Comparison of ENCODE assay signal across 9 mouse cellular contexts in genomic region chr10:53324663-53325062, GRCm38 (mm10). TPM values are rescaled to one million over a fixed set of nuclear protein-coding genes. Genes with fewer than 3 reads are reported as not detected.
A peak's percentile ranks its signal among the peaks of the same experiment; 100 is the strongest.
DNase-seq lines count a peak whose midpoint lies in the region.
"Had no signal": no experiment of that assay in that cellular context is flagged by ENCODE, and none has a peak within 500 bp of the region (broad histone marks: within the 10 kb centered on the region; RNA-seq: fewer than 3 reads in every experiment).

No protein-coding gene starts in this region.

- DNase-seq in gastrocnemius, adult 18-20 months (ENCODE audit: low spot score), result peak; percentile 39
- DNase-seq in gastrocnemius, postnatal 25 days, result no peak
- DNase-seq in heart, adult 8-10 months (ENCODE audit: low spot score), result peak; percentile 88
- DNase-seq in kidney, postnatal 10 days, result peak; percentile 71
- peak; percentile 51 for DNase-seq in lung, postnatal 25 days (ENCODE audit: low spot score)
- no peak for DNase-seq in layer of hippocampus, adult 18-20 months (ENCODE audit: low spot score in 2 of 2)
- no peak for DNase-seq in yolk sac, embryonic 10.5 days (ENCODE audit: low spot score)
- DNase-seq in adrenal gland, adult 8-10 months, result no peak
- DNase-seq: cerebellum, adult 8-10 months had no signal

RNA-seq across cellular contexts. Expression of gene Pln, which starts 12.8 kb away (rescaled TPM):
- 10 to 100 TPM in 1 of 2 experiments, 1 to 10 TPM in 1; 8.1 to 69.3 TPM for total RNA-seq in gastrocnemius, adult 18-20 months (2021)
- total RNA-seq in gastrocnemius, postnatal 25 days (2021), result 1 to 10 TPM; 1.1 to 1.6 TPM
- total RNA-seq in heart, adult 8-10 months (2022), result 1,000 to 10,000 TPM; 7,188 to 8,681 (median 7,674) TPM
- total RNA-seq in layer of hippocampus, adult 18-20 months (2021), result under 1 TPM; 0.71 to 0.97 TPM
- under 1 TPM; 0.35 to 0.46 (median 0.41) TPM for total RNA-seq in adrenal gland, adult 8-10 months (2022)

RNA-seq across cellular contexts. Expression of gene Cep85l, which starts 55.1 kb away (rescaled TPM):
- total RNA-seq in gastrocnemius, adult 18-20 months (2021), result 10 to 100 TPM; 30.7 to 44.0 TPM
- 10 to 100 TPM; 30.7 to 85.6 TPM for total RNA-seq in gastrocnemius, postnatal 25 days (2021)
- 10 to 100 TPM; 13.1 to 16.0 (median 14.3) TPM for total RNA-seq in heart, adult 8-10 months (2022)
- total RNA-seq in layer of hippocampus, adult 18-20 months (2021), result 10 to 100 TPM; 22.9 to 24.7 TPM
- total RNA-seq in adrenal gland, adult 8-10 months (2022), result 10 to 100 TPM in 2 of 4 experiments, 1 to 10 TPM in 2; 7.5 to 15.7 (median 11.4) TPM

Comparison
In these comparisons a context has a peak if more than half of its experiments do, and no peak if none do; other contexts are left out.
1. DNase-seq: peak in gastrocnemius, adult 18-20 months (single experiment), heart, adult 8-10 months (single experiment), kidney, postnatal 10 days (single experiment) and lung, postnatal 25 days (single experiment); none in gastrocnemius, postnatal 25 days (single experiment), layer of hippocampus, adult 18-20 months (0 of 2), yolk sac, embryonic 10.5 days (single experiment) and adrenal gland, adult 8-10 months (single experiment).
2. RNA of gene Pln, which starts 12.8 kb away (total RNA-seq): 7,188 to 8,681 TPM in heart, adult 8-10 months; 8.1 to 69.3 TPM in gastrocnemius, adult 18-20 months, 1.1 to 1.6 TPM in gastrocnemius, postnatal 25 days, 0.71 to 0.97 TPM in layer of hippocampus, adult 18-20 months and 0.35 to 0.46 TPM in adrenal gland, adult 8-10 months; every median in the first group is over 100 times any median in the second.